Mouse (Mus musculus) lung, embryonic 16.5 days (tissue): ENCODE results near the gene Bnip3. TPM values are rescaled to one million over a fixed set of nuclear protein-coding genes. Genes with fewer than 3 reads are reported as not detected.

Experiments used
- polyA plus RNA-seq: library from polyadenylated mRNA; unstranded; fragments of >200 nt; fragmentation: Nextera tagmentation; extraction: Ambion mirVana; gene quantifications from 2 replicates; pipeline ENCODE4 v1.2.1, GENCODE M21; 2015

Gene Bnip3
- polyA plus RNA-seq, 1 experiment from 2014 or later, result 135 TPM

Other genes starting within 250 kb of the Bnip3 start
- 12.8 and 16.5 TPM in 2 replicates for gene Ppp2r2d, start 63.4 kb downstream of the Bnip3 start, polyA plus RNA-seq
- gene Mapk1ip1, start 63.2 kb downstream of the Bnip3 start, polyA plus RNA-seq, result 12.5 and 12.7 TPM in 2 replicates
- 0.06 and 0.14 TPM in 2 replicates for gene Jakmip3, start 31.2 kb upstream of the Bnip3 start, polyA plus RNA-seq
- gene Dpysl4, start 176.5 kb upstream of the Bnip3 start, polyA plus RNA-seq, result 4.6 and 4.8 TPM in 2 replicates